Mouse (Mus musculus): ENCODE measurements around the gene Nob1. TPM values are rescaled to one million over a fixed set of nuclear protein-coding genes. Genes with fewer than 3 reads are reported as not detected.

Nob1 gene
- polyA plus RNA-seq (2012; rRNA removed), result 36.6 and 46.9 TPM in 2 replicates

GRCm38 (mm10) chr8:107424597-107425229, at the start of gene Nob1:
TSS of gene Nob1 (minus strand) at chr8:107425051.
- peak; percentile 97 for DNase-seq (ENCODE audit: low spot score)

DNA sequence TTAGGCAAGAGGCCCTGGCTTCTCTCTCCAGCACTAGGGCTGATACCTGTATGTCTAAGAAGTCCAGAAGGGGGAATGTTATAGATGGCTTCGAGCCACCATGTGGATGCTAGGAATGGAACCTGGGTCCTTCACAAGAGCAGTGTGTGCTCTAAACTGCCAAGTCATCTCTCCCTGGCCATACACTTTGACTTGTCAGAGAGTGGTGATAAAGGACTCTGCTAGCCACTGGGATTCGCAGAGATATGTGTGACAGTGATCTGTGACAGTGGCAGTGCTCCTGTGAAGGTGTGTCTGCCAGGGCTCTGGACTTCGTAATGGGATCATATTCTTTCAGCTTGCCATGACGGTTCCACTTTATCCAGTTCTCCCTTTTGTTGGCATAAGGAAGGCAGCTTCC, 48.5 kb upstream of the Nob1 start:
- DNase-seq (ENCODE audit: low spot score), result no peak

- no peak for DNase-seq (ENCODE audit: low spot score)
These were observed 47.7 kb upstream of the Nob1 start for GRCm38 (mm10) chr8:107472403-107473100.

- DNase-seq (ENCODE audit: low spot score), result no peak
These were observed 45.5 kb upstream of the Nob1 start for GRCm38 (mm10) chr8:107470302-107470701.

DNA sequence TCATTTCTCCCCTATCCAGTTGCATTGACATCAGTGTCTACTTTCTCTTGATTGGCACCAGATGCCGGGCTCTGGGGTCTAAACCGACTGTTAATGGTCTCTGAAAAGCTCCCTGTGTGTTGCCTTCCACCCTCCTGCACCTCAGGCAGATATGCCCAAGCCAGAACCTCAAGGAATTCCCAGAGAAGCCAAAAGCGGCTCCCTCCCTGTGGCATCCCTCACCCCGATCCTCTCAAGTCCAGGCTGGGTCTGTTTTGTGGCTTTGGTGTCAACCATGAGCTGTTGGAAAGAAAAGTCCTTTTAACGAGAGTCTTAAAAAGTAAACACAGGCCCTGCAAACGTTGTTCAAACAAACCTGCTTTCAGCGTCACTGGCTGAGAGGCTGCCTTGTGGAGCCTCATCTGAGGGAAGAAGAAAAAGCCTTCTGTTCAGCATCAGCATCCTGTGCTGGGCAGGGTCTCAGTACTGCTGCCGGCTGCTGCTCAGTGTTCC, 44.0 kb upstream of the Nob1 start:
- DNase-seq (ENCODE audit: low spot score), result no peak

DNA sequence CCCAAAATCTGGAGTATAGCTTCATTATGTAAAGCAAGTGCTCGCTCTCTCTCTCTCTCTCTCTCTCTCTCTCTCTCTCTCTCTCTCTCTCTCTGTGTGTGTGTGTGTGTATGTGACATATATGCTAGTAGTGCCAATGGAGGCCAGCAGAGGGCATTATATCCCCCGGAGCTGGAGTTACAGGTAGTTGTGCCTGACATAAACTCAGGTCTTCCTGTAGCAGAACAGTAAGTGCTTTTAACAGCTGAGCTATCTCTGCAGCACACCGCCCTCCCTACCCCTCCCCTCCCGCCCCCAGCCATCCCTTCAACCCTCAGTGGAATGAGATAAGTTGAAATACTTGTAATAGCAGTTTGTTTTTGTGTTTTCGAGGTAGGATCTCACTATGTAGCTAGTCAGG, 41.8 kb upstream of the Nob1 start:
- no peak for DNase-seq (ENCODE audit: low spot score)

DNA sequence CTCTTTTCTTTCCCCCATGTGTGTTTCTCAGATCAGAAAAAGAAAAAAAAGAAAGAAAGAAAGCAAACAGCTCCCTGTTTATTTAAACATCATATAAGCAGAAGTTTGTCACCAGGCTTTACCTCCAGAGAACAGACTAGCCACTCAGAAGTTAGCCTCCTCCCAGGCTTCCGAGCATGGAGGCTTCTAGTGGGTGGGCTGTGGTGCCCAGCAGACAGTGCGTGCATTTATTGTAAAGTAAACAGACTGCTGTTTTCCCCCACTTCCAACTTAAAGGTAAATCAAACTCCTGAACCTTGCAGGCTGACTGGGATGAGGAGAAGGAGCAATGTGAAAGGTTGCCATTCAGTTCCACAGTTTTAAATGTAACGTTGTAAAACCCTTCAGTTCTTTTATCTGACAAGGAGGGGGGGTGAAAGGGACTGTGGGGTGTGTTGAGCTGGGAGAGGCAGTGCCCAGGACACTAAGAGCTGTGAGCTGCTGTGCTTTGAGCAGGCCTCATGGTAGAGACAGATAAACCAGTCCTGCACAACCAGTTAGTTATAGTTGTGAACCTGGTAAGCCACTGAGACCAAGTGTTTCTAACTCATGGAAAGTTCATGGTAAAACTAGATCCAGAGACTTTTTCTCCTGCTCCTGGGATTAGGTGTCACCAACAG, 40.6 kb upstream of the Nob1 start:
- no peak for DNase-seq (ENCODE audit: low spot score)

GRCm38 (mm10) chr8:107462423-107462822, 37.6 kb upstream of the Nob1 start:
- DNase-seq (ENCODE audit: low spot score), result no peak

- no peak for DNase-seq (ENCODE audit: low spot score)
These were observed 33.4 kb upstream of the Nob1 start for GRCm38 (mm10) chr8:107458281-107458680.

- DNase-seq (ENCODE audit: low spot score), result no peak
These were observed 32.9 kb upstream of the Nob1 start for GRCm38 (mm10) chr8:107457725-107458124.

- no peak for DNase-seq (ENCODE audit: low spot score)
These were observed 30.4 kb upstream of the Nob1 start for GRCm38 (mm10) chr8:107455268-107455667.

GRCm38 (mm10) chr8:107453386-107453785, 28.5 kb upstream of the Nob1 start:
- no peak for DNase-seq (ENCODE audit: low spot score)

- no peak for DNase-seq (ENCODE audit: low spot score)
These were observed 26.7 kb upstream of the Nob1 start for GRCm38 (mm10) chr8:107451414-107452066.

GRCm38 (mm10) chr8:107449655-107450054, 24.8 kb upstream of the Nob1 start:
- DNase-seq (ENCODE audit: low spot score), result no peak

GRCm38 (mm10) chr8:107449130-107449529, 24.3 kb upstream of the Nob1 start:
- DNase-seq (ENCODE audit: low spot score), result no peak

- no peak for DNase-seq (ENCODE audit: low spot score)
These were observed 23.6 kb upstream of the Nob1 start for GRCm38 (mm10) chr8:107448382-107448889.

DNA sequence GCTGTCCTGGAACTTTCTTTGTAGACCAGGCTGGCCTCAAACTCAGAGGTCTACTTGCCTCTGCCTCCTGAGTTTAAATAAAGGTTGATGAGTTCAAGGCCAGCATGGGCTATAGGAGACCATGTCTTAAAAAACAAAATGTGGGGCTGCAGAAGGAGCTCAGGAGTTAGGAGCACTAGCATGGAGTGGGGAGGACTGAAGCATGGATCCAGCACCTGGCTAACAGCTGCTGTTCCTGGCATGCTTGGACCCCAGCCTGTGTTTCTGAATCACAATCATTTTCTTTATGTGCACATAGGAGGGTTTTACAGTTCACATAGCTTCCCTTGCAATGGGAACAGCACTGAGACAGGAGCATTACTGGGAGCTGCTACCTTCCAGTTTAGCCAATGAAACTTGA, 22.9 kb upstream of the Nob1 start:
- no peak for DNase-seq (ENCODE audit: low spot score)

DNA sequence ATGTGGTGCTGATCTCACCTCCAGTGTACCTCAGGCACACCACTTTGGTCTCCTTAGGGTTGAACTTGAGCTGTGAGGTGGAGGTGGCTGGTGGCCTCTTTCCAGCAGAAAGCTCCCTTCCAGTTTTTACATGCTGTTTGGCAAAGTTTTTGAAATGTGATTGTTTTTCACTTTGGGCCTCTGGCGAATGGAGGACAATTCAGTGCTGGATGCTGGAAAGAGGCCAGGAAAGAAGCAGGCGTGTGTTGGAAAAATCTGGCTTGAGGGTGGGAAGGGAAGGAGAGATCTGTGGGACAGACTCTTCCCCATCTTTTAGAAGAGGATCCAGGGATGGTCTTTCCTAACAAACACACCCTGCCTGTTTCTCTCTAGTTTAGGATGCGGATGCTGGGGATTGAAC, 19.8 kb upstream of the Nob1 start:
- DNase-seq (ENCODE audit: low spot score), result no peak

- DNase-seq (ENCODE audit: low spot score), result no peak
These were observed 15.2 kb upstream of the Nob1 start for GRCm38 (mm10) chr8:107439880-107440625.

GRCm38 (mm10) chr8:107437711-107438110, 12.9 kb upstream of the Nob1 start:
- no peak for DNase-seq (ENCODE audit: low spot score)

DNA sequence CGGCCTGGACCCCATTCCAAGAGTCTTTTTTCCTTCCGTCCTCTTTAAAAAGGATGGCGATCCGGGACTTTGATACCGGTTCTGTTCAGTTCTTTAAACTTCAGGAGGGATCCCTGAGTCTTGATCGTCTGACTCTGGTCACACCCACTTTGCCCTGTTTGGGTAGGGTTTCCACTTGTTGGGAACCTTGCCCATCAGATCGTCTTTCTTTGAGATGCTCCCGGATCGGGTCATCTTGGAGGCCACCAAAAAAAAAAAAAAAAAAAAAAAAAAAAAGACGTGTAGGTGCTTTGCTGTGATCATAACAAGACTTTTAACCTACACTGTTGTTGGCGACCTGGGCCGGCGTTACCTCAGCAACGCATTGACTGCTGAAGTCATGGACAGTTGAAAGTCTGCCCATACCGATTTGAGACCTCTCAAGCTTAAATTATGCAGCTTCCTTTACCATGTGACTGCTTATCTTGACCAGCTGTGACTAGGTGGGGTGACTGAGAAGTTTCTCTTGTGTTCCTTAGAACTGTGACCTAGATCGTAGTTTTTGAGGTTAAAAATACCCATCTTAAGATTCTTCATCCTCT, 12.1 kb upstream of the Nob1 start:
- DNase-seq (ENCODE audit: low spot score), result no peak
